Mouse (Mus musculus) common myeloid progenitor, adult 5-6 weeks (primary cell): ENCODE data around the gene Mta3. TPM values are rescaled to one million over a fixed set of nuclear protein-coding genes. Genes with fewer than 3 reads are reported as not detected.
A peak's percentile ranks its signal among the peaks of the same experiment; 100 is the strongest.

Experiments
- ATAC-seq: replicated peaks from 2 replicates; pipeline ENCODE4 v1.8.0; 2016; ENCODE audit warnings: low read depth, mild to moderate bottlenecking, moderate TSS enrichment, inconsistent platforms; ENCODE audit not compliant: poor library complexity, severe bottlenecking
- total RNA-seq: library from RNA; stranded (forward); fragments of 200-1000, 187-1606 nt; gene quantifications from 2 replicates; pipeline ENCODE4 v1.2.3, GENCODE M21; 2017

Gene Mta3
- total RNA-seq, 1 experiment from 2014 or later, result 75.8 TPM

DNA sequence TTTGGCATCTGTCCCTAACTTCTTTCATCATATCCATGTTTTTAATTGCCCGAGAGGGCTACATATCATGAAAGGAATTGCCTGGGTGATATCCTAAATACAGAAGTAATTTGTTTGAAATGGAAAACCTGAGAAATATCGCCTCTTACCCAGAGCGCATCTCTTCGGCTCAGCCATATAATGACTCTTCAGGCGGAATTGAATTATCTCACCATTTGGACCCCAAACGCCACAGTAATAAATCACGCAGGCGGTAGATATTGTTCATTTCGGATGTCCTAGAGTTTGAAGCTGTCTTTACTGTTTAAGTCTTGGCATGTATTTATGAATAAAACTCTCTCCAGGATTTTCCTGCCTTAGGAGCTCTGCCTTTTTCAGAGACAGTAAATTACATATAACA, 99.1 kb downstream of the Mta3 start:
- no peak for ATAC-seq

DNA sequence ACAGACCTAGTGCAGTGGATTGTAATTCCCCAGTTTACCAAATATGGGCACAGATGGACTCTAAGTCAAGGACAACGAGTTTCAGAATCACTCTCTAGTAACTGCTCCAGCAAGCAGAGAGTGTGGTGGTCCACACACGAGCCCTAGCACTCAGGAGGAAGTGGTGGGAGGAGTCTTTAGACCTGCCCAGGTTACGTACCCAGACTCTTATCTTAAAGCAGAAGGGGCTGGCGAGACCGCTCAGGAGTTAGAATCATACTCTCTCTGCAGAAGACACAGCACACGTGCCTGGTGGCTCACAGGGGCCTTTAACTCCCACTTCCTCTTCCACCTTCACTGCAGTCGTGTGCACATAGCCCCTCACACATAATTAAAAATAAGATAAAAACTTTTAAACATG, 101.4 kb downstream of the Mta3 start:
- ATAC-seq, result peak; percentile 77

DNA sequence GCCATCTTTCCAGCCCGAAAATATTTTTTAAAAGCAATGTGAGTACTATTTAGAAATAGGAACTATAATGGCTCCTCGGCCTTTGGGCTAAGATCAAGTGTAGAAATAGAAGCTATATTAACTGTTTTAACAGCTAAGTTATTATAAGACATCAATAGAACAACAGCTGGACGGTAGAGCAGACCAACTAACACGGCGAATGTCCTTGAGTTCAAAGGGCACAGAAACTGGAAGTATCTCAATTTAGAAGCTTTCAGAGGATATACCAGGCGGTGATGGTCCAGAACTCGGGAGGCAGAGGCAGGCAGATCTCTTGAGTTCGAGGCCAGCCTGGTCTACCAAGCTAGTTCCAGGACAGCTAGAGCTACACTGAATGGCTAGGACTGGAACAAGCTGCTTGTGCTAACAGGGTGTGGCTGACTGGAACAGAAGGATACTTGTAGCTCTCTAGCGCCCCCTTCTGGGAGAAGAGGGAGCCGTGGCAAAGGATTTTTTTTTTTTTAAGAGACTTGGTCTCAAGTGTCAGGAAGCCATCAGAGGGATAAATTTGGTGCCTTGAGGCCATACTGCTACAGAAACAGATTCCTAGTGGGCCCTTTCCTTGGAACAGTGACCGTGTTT, 101.9 kb downstream of the Mta3 start:
- ATAC-seq, result peak; percentile 47

DNA sequence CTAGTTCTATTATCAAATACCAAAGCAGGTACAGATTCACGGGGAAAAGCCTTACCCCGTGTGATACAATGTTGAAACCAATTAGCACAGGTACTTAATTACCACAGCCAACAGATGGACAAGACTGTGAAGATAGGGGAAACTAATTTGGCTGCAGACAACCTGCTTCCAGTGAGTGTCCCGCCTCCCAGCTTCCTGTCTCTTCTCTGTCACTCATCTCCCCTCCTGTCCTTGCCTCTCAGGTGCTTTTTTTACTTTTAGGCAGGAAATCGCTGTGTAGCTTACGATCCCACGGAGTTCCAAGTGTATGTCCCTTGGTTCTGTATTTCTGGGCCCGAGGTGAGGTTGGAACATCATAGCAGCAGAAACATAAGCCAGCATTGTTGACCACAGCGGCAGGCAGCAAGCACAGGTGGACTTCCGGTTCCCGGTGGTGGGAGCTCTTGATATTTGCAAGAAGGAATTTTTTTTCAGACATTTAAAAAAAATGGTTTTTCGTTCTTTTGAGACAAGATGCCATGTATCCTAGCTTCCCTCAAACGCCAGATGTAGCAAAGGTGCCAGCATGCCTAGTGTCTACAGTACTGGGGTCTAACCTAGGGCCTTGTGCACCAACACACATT, 102.6 kb downstream of the Mta3 start:
- no peak for ATAC-seq

DNA sequence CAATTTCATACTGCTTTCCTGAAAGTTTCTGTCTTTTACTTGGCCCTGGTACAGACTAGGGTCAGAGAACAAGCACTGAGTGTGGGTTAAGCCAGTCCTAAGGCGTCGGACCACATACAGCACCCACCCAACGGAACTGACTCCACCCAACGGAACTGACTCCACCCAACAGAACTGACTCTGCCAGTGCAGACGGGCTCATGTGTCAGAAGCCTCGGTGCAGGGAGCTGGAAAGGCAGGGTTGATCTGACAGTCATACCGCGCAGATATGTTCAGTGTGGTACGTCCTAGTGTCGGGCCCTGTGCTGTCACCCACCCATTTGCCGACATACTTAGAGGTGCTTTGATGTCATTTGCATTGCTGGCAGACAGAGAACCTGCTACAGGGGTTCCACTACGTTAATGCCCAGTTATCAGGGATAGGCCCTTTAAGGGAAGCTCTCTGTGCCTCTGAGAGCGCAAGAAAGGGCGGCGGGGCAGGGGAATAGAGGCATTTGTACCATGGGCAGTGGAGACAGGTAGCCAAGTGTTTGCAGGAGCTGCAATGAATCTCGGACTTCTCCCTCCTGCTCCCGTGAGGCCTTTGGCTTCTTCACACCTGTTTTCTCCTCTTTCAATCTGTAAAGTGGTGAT, 103.3 kb downstream of the Mta3 start:
- no peak; the same call in 1 of the 2 replicates for ATAC-seq

DNA sequence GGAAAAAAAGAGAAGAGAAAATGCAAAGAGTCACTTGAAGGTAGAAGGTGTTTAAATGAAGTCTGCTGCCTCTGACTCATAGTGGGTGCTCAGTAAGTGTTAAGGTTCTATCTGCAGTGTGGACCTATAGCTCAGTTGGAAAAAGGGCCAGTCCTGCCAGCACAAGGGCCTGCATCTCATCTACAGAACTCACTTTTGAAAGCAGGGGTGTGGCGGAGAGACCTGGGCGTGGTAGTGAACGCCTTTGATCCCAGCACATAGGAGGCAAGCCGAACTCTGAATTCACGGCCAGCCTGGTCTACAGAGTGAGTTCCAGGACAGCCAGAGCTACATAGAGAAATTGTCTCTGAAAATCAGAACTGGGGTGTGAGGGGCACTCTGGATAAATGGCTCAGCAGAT, 104.3 kb downstream of the Mta3 start:
- ATAC-seq, result no peak

DNA sequence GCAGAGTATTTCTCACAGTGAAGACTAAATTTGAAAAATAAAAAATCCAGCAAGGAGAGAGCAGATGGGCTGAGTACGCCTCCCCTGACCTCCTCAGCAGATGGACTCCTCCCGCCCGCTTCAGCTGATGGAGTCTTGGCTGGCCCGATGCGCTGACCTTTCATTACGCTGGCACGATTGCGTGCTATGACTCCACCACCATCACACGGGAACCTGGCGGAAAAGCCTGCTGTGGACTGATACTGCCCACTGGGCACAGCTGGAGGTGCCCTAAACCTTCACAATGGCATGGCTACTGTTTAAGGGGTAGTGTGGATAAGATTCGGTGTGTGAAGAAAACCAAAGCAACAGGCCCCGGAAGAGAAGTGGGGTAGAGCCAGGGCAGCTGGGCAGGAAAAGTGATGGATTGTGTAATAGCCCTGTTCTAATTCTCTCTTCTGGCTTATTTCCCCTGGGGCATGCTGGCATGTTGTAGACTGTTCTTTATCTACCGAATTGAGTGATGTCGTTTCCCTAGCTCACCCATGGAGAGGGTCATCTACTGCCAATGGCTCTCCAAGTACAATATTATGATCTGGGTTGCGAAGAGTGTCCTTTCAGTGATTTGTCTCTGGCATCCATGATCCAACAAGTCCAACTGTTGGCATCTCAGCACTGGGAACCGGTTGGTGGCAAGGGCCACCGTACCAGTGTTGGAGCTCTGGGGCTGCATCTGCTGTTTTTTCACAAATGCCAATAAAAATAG, 106.4 kb downstream of the Mta3 start:
- ATAC-seq, result peak; percentile 13; the same call in 1 of the 2 replicates

DNA sequence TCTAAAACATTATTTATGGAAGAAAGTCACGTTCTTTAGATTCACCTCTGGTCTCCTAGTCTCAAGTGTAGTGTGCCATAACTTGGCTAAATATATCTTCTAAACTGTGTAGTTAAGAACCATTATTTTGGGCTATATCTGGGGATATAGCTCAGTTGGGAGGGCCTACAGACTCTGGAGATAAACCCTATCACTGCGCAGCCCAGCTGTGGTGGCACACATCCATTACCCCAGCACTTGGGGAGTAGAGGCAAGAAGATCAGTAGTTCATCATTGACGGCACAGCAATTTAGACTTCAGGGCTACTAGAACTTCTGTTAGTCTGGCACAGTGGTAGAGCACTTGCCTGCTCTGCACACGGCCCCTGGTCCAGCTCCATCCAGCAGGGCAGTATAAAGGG, 107.1 kb downstream of the Mta3 start:
- ATAC-seq, result no peak

DNA sequence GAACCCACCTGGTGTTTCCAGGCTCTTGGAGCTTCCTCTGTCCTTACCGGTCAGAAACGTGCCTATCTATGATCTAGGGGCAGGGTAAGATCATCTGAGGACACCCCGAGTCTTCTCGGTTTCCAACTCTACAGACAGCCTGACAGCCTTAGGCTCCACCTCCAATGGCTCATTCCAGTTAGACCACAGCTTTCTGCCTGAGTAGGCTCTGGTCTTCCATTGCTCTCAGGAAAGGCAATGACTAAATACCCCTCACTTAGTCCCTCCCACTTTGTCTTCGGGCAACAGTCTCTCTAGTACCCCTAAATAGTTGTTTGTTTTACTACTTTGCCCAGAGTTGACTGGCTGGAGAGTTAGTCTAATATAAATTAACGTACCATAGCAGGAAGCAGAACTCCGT, 111.0 kb downstream of the Mta3 start:
- peak; percentile 57 for ATAC-seq

DNA sequence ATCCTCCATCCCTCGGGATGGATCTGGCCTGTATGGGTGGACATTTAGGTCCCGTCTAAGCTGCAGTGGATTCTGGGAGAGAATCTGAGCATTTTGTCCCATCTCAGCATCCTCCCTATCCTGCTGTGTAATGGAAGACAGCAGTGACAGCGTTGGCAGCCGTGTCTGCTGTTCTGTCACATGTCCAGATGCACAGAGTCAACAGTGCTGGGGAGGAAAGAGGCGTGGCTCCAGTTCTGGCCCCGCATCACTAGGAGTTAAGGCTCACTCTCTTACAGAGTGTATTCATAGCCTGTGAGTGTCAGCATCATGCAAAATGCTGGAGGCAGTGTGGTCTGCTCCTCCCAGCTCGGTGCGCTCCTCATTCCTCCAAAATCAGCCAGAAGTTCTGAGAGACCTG, 113.5 kb downstream of the Mta3 start:
- no peak for ATAC-seq

DNA sequence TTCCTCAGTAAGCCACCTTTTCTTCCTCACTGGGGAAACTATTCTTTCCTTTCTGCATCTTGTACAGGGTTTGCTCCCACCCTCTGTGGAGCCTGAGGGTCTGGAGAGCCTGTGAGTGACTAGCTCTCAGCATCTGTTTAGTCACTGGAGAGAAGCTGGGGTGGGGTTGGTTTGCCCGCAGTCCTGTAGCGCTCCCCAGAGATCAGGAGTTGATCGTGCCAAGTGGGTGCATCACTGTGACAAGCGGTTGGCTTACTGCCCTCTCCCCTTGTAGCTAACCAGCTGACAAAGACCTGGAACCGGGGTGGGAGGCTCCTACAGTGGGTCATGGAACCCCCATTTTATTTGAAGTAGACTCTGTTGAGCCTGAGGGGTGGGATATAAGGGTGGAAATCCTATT, 114.7 kb downstream of the Mta3 start:
- ATAC-seq, result no peak

DNA sequence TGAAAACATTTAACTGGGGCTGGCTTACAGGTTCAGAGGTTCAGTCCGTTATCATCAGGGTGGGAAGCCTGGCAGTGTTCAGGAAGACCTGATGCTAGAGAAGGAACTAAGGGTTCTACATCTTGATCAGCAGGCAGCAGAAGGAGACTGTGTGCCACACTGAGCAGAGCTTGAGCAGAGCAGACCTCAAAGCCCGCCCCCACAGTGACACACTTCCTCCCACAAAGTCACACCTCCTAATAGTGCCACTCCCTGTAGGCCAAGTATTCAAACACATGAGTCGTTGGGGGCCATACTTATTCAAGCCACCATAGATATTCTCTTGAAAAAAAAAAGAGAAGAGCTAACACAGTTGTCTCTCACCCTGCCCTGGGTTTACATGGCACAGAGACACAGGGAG, 115.9 kb downstream of the Mta3 start:
- ATAC-seq, result no peak

DNA sequence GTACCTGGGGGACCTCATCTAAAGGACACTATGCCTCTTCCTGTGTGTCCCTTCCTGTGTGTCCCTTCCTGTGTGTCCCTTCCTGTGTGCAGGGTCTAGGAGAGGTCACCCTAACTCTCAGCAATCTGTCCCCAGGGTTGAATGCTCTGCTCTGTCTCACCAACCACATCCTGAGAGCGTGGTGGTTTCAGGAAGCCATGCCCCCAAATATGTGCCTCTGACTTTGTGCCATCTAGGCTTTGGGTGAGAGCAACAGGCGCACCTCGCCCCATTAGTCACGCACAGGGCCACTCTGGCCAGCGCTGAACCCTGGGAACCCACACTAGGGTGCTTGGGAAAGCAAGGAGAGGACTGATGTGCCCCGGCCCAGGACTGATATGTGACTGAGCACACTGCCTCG, 117.9 kb downstream of the Mta3 start:
- peak; percentile 83 for ATAC-seq

DNA sequence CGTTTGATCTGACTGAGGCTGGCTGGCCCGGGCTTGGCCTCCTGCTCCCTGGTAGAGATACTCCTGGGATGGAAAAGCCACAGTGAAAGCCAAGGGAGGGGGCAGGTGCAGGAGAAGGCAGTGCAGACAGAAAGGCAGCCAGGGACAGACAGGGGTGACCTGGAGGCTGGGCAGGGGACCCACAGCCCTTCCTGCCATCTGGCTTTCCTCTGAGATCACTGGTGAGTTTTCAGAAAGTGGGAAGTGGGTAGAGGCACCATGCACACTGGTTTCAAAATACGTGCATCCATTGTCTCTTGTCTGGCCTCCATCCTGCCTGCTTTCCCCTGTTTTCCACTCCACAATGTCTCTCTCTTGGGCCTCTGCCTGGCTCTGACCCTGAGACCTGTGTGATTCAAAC, 123.4 kb downstream of the Mta3 start:
- peak; percentile 70 for ATAC-seq

DNA sequence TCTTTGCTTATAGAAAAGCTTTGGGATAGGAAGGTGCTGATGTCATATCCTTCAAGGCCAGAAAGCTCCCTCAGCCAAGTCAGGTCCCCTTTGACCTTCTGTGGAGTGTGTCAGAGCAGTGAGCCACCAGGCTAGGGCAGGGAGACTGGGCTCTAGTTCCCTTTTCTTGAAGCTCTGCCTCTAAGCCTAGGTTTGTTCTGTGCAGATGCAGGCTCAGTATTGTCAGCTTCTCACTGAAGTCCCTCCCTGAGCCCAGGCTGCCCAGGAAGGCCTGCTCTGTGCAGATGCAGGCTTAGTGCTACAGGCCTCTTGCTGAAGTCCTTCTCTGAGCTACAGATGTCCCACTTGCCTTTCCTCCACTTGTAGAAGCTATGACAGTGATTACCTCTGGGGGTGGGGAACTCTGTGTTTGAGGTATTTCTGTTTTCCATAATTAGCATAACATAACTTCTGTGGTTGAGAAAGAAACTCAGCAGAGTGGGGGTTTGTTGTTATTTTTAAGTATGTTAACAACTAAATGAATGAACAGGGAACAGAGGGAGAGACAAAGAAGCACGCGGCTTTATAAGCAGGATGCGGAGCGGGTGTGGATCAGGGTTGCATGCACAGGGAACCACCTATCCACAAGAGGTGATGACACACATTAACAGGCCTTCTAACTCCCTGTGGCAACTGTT, 124.8 kb downstream of the Mta3 start:
- peak; percentile 73 for ATAC-seq

DNA sequence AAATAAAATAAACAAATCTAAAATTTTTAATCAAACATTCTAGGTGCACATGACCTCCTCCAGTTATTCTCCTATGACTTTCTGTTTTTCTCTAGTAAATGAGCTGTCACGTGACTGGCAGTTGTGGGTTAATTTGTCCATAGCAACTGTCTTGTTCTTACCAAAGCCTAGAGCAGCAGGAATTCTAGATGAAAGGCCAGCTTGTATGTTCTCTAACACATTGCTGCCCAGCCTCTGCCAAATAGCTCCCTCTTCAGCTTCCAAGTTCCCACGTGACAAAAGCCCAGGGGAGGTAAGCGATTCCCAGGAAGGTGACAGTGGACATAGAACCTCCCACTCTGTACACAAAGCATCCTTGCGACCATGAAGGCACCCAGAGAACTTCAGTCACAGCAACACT, 128.2 kb downstream of the Mta3 start:
- no peak for ATAC-seq

DNA sequence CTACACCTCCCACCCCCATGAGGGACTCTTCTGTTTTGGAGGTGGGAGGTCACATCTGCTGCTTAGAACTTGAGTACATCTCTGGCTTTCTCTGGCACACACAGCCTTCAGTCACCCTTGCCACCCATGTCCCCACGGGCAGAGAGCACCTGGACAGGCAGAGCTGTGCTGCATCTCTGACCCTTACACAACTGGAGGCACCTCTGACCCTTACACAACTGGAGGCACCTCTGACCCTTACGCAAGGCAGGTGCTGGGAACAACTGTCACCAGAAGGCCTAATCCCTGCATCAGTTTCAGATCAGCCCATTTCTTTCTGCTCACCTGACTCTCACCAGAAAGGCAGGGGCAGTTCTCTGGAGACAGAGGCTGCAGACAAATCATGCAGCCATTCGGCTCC, 130.1 kb downstream of the Mta3 start:
- no peak for ATAC-seq

DNA sequence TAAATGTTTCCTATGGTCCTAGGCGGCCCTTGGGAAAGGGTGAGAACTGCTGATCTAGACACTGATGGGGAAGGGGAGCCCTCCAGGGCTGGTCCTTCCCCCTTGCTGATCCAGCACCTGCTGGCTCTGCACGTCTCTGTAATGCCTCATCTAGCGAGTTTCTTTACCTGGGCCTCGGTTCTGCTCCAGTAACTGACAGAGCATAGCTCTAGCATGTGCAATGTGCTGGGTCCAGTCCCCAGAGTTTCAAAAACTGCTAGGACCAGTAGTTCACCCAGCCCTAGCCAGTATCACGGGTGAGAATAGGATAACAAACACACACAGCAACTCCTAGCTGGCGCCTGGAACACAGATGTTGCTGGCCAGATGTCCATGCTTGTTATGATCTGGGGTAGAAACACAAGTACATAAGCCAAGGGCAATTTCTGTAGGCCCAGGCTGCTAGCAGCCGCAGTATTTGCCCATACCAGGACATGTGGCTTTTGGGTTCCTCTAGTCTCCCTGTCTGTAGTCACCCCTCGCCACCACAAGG, 131.8 kb downstream of the Mta3 start:
- ATAC-seq, result no peak

DNA sequence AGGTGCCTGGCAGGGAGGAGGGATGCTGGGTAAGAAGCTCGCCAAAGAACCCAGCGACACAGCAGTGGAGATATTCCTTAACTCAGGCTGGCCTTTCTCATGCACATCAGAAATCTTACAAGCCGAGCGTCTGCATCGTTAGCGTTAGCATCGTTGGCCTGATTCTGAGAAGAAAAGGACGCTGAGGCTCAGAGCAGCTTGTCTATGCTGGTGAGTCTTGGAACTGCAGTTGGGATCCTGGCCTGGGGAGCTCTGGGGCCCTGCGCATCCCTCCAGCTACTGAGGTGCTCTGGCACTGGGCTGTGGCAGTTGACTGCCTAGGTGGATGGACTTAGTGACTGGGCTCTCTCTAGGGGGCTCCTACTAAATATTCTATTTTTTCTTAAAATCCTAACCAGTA, 133.2 kb downstream of the Mta3 start:
- no peak for ATAC-seq

DNA sequence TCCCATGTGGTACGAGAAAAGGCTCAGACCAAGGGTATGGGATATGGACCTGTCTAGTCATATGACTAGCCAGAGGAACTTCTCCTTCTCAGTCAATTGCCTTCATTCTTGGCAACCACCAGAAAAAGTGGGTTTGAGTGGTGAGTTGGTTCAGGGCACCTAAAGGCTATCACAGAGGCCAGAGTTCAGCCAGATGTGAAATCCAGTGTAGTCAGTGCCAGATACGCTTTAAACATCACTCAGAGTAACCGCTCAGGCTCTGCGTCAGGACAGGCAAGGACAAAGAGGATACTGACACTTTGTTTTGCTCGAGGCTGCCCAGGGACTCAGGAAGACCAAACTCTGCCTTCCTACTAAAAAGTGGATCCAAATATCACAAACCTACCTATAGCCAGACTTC, 135.0 kb downstream of the Mta3 start:
- no peak for ATAC-seq
